Mouse (Mus musculus): ENCODE results near the gene Ddah2.

GRCm38 (mm10) chr17:35052271-35052798 is 6.5 kb upstream of the Ddah2 start:
- no peak for TF ChIP-seq CTCF (IDR thresholded peaks at IDR 0.05; ENCODE audit: low read depth)
- no peak for TF ChIP-seq EP300 (IDR thresholded peaks at IDR 0.05; ENCODE audit: low read depth)

Measured in liver, postnatal 0 days (tissue).